Mouse (Mus musculus): Measurements from ENCODE around the gene Il13. TPM values are rescaled to one million over a fixed set of nuclear protein-coding genes. Genes with fewer than 3 reads are reported as not detected.

The Il13 gene
- 0.29 TPM for polyA plus RNA-seq (2014; fragmentation: Illumina TruSeq; extraction: RNeasy Lipid Tissue Mini Kit (QIAGEN cat#74804); ENCODE audit: low read depth, low replicate concordance)

DNA sequence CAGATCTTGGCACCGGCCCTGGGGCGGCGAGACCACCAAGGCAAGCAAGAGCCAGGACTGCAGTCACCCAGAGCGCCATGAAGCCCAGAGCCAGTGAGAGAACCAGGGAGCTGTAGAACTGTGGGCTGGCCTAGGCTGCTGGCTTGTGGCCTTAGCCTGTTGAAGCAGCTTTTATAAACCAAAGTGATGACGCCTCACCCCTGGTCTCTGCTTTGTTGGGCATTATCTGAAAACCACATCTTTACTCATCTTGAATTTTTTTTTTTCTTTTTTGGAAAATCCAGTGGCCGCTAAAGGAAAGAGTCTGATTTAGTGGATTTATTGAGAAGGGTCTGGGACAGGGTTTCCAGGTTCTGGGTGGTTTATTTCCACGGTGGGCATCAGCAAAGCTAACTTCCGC, at the start of gene Il13:
Gene Il13, minus strand, starts transcription at position 147 of the 400 bp plus-strand sequence.

DNA sequence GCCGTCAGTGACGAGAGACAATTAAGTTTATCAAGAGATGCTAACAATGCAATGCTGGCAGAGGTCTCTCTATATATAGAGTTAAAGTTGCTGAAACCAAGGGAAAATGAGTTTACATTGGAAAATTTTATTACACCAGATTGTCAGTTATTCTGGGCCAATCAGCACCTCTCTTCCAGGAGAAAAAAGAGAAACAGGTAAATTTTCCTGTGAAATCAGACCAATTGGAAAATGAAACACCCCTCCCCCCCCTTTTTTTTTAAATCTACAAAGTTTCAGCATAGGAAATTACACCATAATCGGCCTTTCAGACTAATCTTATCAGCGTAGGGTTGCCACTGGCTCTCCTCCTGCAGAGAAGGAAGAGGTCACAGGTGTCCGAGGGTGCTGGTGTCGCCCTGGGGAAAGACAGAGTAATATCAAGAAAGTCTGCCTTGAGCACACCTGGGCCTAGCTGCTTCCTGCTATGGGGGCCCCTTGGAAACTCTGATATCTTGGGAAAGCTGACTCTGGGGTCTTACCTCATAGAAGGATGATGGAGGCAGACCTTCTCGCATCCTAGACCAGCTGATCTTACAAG, 15.8 kb downstream of the Il13 start, which contains the start of gene Il4:
Gene Il4, minus strand, starts transcription at position 51 of the 580 bp plus-strand sequence.

Other genes with a start within 250 kb of the Il13 start
- not detected for gene Leap2, start 211.5 kb downstream of the Il13 start, polyA plus RNA-seq (2014; fragmentation: Illumina TruSeq; extraction: RNeasy Lipid Tissue Mini Kit (QIAGEN cat#74804); ENCODE audit: low read depth, low replicate concordance)
- gene Uqcrq, start 203.9 kb downstream of the Il13 start, polyA plus RNA-seq (2014; fragmentation: Illumina TruSeq; extraction: RNeasy Lipid Tissue Mini Kit (QIAGEN cat#74804); ENCODE audit: low read depth, low replicate concordance), result 150 TPM
- 10.9 TPM for gene Gdf9, start 203.7 kb downstream of the Il13 start, polyA plus RNA-seq (2014; fragmentation: Illumina TruSeq; extraction: RNeasy Lipid Tissue Mini Kit (QIAGEN cat#74804); ENCODE audit: low read depth, low replicate concordance)
- gene Gm10447, start 177.6 kb downstream of the Il13 start, polyA plus RNA-seq (2014; fragmentation: Illumina TruSeq; extraction: RNeasy Lipid Tissue Mini Kit (QIAGEN cat#74804); ENCODE audit: low read depth, low replicate concordance), result not detected
- 0.14 TPM for gene Shroom1, start 177.5 kb downstream of the Il13 start, polyA plus RNA-seq (2014; fragmentation: Illumina TruSeq; extraction: RNeasy Lipid Tissue Mini Kit (QIAGEN cat#74804); ENCODE audit: low read depth, low replicate concordance)
- gene Gm9837, start 164.2 kb downstream of the Il13 start, polyA plus RNA-seq (2014; fragmentation: Illumina TruSeq; extraction: RNeasy Lipid Tissue Mini Kit (QIAGEN cat#74804); ENCODE audit: low read depth, low replicate concordance), result 2.3 TPM
- not detected for gene Gm9945, start 154.5 kb downstream of the Il13 start, polyA plus RNA-seq (2014; fragmentation: Illumina TruSeq; extraction: RNeasy Lipid Tissue Mini Kit (QIAGEN cat#74804); ENCODE audit: low read depth, low replicate concordance)
- 0.29 TPM for gene Sowaha, start 154.4 kb downstream of the Il13 start, polyA plus RNA-seq (2014; fragmentation: Illumina TruSeq; extraction: RNeasy Lipid Tissue Mini Kit (QIAGEN cat#74804); ENCODE audit: low read depth, low replicate concordance)
- 2.5 TPM for gene Sept8, start 115.4 kb downstream of the Il13 start, polyA plus RNA-seq (2014; fragmentation: Illumina TruSeq; extraction: RNeasy Lipid Tissue Mini Kit (QIAGEN cat#74804); ENCODE audit: low read depth, low replicate concordance)
- gene Kif3a, start 67.3 kb downstream of the Il13 start, polyA plus RNA-seq (2014; fragmentation: Illumina TruSeq; extraction: RNeasy Lipid Tissue Mini Kit (QIAGEN cat#74804); ENCODE audit: low read depth, low replicate concordance), result 95.1 TPM
- gene Il4, start 16.0 kb downstream of the Il13 start, polyA plus RNA-seq (2014; fragmentation: Illumina TruSeq; extraction: RNeasy Lipid Tissue Mini Kit (QIAGEN cat#74804); ENCODE audit: low read depth, low replicate concordance), result not detected
- gene Rad50, start 72.6 kb upstream of the Il13 start, polyA plus RNA-seq (2014; fragmentation: Illumina TruSeq; extraction: RNeasy Lipid Tissue Mini Kit (QIAGEN cat#74804); ENCODE audit: low read depth, low replicate concordance), result 16.9 TPM
- gene Il5, start 86.1 kb upstream of the Il13 start, polyA plus RNA-seq (2014; fragmentation: Illumina TruSeq; extraction: RNeasy Lipid Tissue Mini Kit (QIAGEN cat#74804); ENCODE audit: low read depth, low replicate concordance), result 0.27 TPM
- gene Irf1, start 135.3 kb upstream of the Il13 start, polyA plus RNA-seq (2014; fragmentation: Illumina TruSeq; extraction: RNeasy Lipid Tissue Mini Kit (QIAGEN cat#74804); ENCODE audit: low read depth, low replicate concordance), result 0.94 TPM
- gene Gm17334, start 138.5 kb upstream of the Il13 start, polyA plus RNA-seq (2014; fragmentation: Illumina TruSeq; extraction: RNeasy Lipid Tissue Mini Kit (QIAGEN cat#74804); ENCODE audit: low read depth, low replicate concordance), result not detected
- gene Gm12216, start 224.6 kb upstream of the Il13 start, polyA plus RNA-seq (2014; fragmentation: Illumina TruSeq; extraction: RNeasy Lipid Tissue Mini Kit (QIAGEN cat#74804); ENCODE audit: low read depth, low replicate concordance), result 0.28 TPM

Measured in testis, adult 10 weeks (tissue).